Mouse (Mus musculus): Measurements from ENCODE around the gene Alk.

Gene Alk

DNA sequence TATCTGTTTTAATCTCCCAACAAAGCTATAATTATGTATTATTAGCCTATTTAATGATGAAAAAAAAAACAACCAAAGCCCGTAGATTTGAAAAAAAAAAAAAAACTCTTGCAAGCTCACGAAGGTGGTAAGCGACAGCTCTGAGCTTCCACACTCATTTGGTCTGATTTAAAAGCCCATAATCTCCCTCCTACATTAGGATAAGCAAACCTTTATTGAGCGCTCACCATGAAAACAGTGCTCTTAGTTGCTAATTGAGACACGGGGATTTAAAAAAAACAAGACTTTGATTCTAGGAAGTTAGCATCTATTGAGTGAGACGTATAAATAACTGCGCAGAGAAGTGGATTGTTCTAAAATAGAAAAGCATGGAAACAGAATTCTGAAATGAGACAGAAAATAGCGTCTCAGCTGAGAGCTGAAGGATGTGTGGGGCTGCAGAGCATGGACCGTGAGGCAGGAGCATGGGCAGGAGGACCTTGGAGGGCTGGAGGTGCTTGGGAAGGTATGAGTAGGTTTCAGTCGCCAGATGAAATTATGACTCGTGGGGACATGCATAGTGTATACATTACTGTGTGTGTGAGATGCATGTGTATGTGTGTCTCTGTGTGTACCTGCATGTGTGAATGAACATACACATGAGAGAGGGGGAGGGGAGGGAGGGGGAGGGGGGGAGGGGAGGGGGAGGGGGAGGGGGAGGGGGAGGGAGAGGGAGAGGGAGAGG lies 560.6 kb downstream of the Alk start:
- no peak for ATAC-seq (ENCODE audit: insufficient number of reproducible peaks, low FRiP score, low TSS enrichment)

DNA sequence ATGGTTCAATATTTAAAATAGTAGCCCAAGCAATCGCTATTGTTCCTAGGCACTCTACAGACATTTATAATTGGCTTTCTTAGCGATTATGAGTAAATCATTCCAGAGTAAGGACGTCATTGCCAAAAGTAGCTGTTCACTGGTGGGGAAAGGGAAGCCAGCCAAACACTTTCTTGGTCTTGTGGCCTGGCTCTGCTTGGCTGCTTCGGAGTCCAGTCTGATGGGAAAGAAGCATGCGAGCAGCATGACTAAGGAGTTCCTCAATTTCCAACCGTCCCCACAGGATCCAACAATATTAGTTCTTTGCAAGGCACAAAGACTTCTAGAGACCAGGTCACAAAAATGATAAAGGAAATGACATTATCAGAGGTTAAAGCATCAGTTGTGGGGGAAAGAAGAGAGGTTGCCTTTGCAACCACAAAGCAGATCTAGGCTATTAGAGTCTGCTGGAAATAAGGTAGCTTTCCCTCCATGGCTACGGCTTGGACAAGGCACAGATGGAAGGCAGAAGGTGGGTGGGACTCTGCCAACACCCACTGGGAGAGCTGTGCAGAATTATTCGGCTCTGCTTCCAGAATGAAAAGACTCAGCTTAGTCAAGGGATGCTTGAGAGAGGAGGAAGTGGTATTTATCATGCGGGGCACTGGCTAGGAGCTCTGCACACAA lies 561.3 kb downstream of the Alk start:
- ATAC-seq (ENCODE audit: insufficient number of reproducible peaks, low FRiP score, low TSS enrichment), result peak; percentile 84

- ATAC-seq (ENCODE audit: insufficient number of reproducible peaks, low FRiP score, low TSS enrichment), result no peak; the same call in 1 of the 2 replicates
Measured at GRCm38 (mm10) chr17:72039176-72039948, 565.1 kb downstream of the Alk start.

- no peak for ATAC-seq (ENCODE audit: insufficient number of reproducible peaks, low FRiP score, low TSS enrichment)
Measured at GRCm38 (mm10) chr17:72038371-72038770, 566.1 kb downstream of the Alk start.

DNA sequence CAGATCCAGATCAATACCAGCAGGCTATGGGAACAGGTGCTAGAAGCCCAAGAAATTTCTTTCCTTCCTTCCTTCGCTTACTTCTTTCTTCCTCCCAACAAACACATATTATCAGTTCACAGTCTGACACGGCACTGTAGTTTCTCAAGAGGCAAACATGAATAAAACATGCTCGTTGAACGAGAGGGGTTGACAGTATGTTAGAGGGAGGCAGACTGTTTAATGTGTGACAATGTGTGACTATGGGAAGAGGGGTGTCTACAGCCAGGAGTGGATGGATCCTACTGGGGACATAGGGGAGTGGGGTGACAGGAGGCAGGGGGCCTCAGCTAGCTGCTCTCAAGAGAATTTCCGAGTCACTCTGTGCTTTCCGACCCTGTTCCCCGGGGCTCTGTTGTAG lies 573.8 kb downstream of the Alk start:
- ATAC-seq (ENCODE audit: insufficient number of reproducible peaks, low FRiP score, low TSS enrichment), result no peak

GRCm38 (mm10) chr17:72023323-72023722 lies 581.1 kb downstream of the Alk start:
- ATAC-seq (ENCODE audit: insufficient number of reproducible peaks, low FRiP score, low TSS enrichment), result no peak

GRCm38 (mm10) chr17:72021733-72022669 lies 582.4 kb downstream of the Alk start:
- ATAC-seq (ENCODE audit: insufficient number of reproducible peaks, low FRiP score, low TSS enrichment), result no peak

GRCm38 (mm10) chr17:72017329-72017728 lies 587.1 kb downstream of the Alk start:
- no peak for ATAC-seq (ENCODE audit: insufficient number of reproducible peaks, low FRiP score, low TSS enrichment)

DNA sequence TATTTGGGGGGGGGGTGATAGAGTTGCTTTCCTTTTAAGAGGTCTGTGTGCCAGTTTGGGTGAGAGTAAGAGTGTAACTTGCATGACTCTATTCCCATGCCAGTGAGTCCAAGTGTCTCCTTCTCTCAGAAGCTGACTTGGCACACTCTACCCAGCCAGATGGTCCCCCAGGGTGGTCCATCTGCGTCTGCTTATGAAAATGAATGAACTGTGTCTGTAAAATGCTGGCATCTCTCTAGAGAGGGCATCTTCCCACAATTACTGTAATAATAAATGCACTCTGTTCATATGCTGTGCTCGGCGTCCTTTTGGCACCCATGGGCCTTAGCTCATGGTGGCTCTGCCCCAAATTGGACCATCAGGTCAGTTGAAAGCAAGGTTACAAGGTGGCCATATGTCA lies 589.2 kb downstream of the Alk start:
- ATAC-seq (ENCODE audit: insufficient number of reproducible peaks, low FRiP score, low TSS enrichment), result peak; percentile 90

- ATAC-seq (ENCODE audit: insufficient number of reproducible peaks, low FRiP score, low TSS enrichment), result no peak
Measured at GRCm38 (mm10) chr17:72012775-72013174, 591.7 kb downstream of the Alk start.

GRCm38 (mm10) chr17:72009836-72010235 lies 594.6 kb downstream of the Alk start:
- ATAC-seq (ENCODE audit: insufficient number of reproducible peaks, low FRiP score, low TSS enrichment), result no peak

GRCm38 (mm10) chr17:72008389-72008788 lies 596.0 kb downstream of the Alk start:
- no peak for ATAC-seq (ENCODE audit: insufficient number of reproducible peaks, low FRiP score, low TSS enrichment)

DNA sequence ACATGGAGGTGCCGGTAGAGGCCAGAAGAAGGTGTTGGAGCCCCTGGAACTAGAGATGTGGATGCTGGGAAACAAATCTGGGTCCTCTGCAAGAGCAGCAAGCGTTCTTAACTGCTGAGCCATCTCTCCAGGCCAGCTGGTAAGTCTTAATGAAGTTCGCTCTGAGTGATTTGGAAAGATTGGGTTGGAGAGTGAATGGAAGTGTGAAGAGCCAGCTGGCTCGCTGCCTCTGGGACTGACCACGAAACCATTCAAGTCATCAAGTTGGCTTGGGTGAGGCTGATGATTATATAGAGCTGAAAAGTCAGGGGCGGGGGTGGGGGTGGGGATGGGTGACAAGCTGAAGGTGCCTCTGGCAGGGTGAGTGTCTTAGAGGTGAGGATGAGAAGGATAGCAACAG lies 599.1 kb downstream of the Alk start:
- no peak for ATAC-seq (ENCODE audit: insufficient number of reproducible peaks, low FRiP score, low TSS enrichment)

- ATAC-seq (ENCODE audit: insufficient number of reproducible peaks, low FRiP score, low TSS enrichment), result no peak
Measured at GRCm38 (mm10) chr17:71999527-72000482, 604.6 kb downstream of the Alk start.

DNA sequence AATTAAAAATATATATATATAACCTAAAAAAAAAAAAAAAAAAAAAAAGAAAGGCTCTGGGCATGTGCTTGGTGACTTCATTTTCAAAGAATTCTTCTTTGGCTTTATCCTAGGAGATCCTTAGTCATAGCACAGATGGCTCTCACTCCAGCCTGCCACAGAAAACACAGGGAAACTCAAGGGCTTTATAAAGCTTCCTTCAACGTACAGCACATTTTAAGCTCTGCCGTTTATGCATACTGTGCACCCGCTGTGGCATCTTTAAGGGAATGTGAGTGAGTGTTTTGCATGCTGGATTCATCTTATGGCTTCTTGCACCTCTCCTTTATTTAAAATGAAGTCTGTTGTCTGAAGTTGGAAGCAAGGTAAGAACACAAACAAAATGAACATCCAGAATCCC lies 606.7 kb downstream of the Alk start:
- no peak for ATAC-seq (ENCODE audit: insufficient number of reproducible peaks, low FRiP score, low TSS enrichment)

GRCm38 (mm10) chr17:71995539-71995938 lies 608.9 kb downstream of the Alk start:
- no peak for ATAC-seq (ENCODE audit: insufficient number of reproducible peaks, low FRiP score, low TSS enrichment)

- no peak for ATAC-seq (ENCODE audit: insufficient number of reproducible peaks, low FRiP score, low TSS enrichment)
Measured at GRCm38 (mm10) chr17:71994144-71994543, 610.3 kb downstream of the Alk start.

GRCm38 (mm10) chr17:71993011-71993410 lies 611.4 kb downstream of the Alk start:
- ATAC-seq (ENCODE audit: insufficient number of reproducible peaks, low FRiP score, low TSS enrichment), result no peak

DNA sequence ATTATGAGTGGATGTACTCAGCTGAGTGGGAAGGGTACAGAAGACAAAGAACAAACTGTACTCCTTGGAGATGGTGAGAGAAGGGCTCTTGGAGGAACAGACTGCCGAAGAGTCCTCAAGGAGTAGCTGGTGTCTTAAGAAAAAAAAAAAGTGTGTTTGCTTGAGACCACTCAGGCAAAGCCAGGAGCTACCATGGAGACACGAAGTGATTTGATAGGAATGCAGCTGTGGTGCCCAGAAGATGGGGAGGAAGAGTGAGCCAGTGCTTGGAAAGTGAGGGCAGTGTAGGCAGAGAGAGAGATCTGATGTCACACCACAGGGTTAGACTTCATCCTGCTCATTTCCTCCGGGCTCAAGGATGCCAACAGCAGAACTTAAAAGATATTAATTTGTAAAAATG lies 613.2 kb downstream of the Alk start:
- no peak for ATAC-seq (ENCODE audit: insufficient number of reproducible peaks, low FRiP score, low TSS enrichment)
